Mouse (Mus musculus) testis, adult 2 months (tissue): ENCODE data around the gene Ccdc13. TPM values are rescaled to one million over a fixed set of nuclear protein-coding genes. Genes with fewer than 3 reads are reported as not detected.

ENCODE experiments used
- H3K27ac ChIP-seq: fragments of 200-500 bp; 2 replicates; pipeline ENCODE4 v1.5.1; 2012; ENCODE audit warnings: low read depth, low read length; ENCODE audit not compliant: control insufficient read depth, insufficient read depth
- H3K27me3 ChIP-seq: fragments of 200-500 bp; 2 replicates; pipeline ENCODE4 v1.6.1; 2012; ENCODE audit warnings: mild to moderate bottlenecking, low read length, moderate library complexity; ENCODE audit not compliant: control insufficient read depth, insufficient read depth
- H3K36me3 ChIP-seq: fragments of 200-500 bp; 2 replicates; pipeline ENCODE4 v1.6.1; 2012; ENCODE audit warnings: mild to moderate bottlenecking, low read length; ENCODE audit not compliant: control insufficient read depth, insufficient read depth
- H3K4me1 ChIP-seq: fragments of 200-500 bp; 2 replicates; pipeline ENCODE4 v1.6.1; 2012; ENCODE audit warnings: low read length; ENCODE audit not compliant: control insufficient read depth, insufficient read depth
- H3K4me3 ChIP-seq: fragments of 200-500 bp; 2 replicates; pipeline ENCODE4 v1.5.1; 2012; ENCODE audit warnings: low read depth, mild to moderate bottlenecking, low read length, moderate library complexity, mixed read lengths; ENCODE audit not compliant: control insufficient read depth
- CTCF ChIP-seq: fragments of 200-500 bp; IDR thresholded peaks from 2 replicates; pipeline ENCODE4 v1.5.1; 2012; ENCODE audit warnings: low read depth, mild to moderate bottlenecking, inconsistent platforms, low read length, moderate library complexity; ENCODE audit not compliant: control insufficient read depth, insufficient read depth, insufficient replicate concordance
- POLR2A ChIP-seq: fragments of 200-500 bp; IDR thresholded peaks from 2 replicates; pipeline ENCODE4 v1.6.1; 2012; ENCODE audit warnings: low read depth, mild to moderate bottlenecking, inconsistent platforms, low read length, moderate library complexity; ENCODE audit not compliant: control insufficient read depth
- polyA plus RNA-seq: library from polyadenylated mRNA; depleted of rRNA; stranded (reverse); fragments of >200 nt; gene quantifications from 2 replicates; pipeline ENCODE4 v1.2.3, GENCODE M21; 2012

Ccdc13 gene
- polyA plus RNA-seq, 1 experiment, result 109 TPM

GRCm38 (mm10) chr9:121785261-121785660 lies 54.0 kb downstream of the Ccdc13 start:
- H3K4me1 ChIP-seq, result peaks cover 2% of the 10 kb centered on the region
- TF ChIP-seq POLR2A (no peak), CTCF (no peak)
- H3K27me3 ChIP-seq, result no peaks in the 10 kb centered on the region
- no peak overlapping the region for H3K27ac ChIP-seq
- no peaks in the 10 kb centered on the region for H3K36me3 ChIP-seq
- H3K4me3 ChIP-seq, result no peak overlapping the region

GRCm38 (mm10) chr9:121784801-121785200 lies 54.5 kb downstream of the Ccdc13 start:
- Histone ChIP-seq H3K4me1 (no peaks in the 10 kb centered on the region), H3K36me3 (no peaks in the 10 kb centered on the region), H3K27me3 (no peaks in the 10 kb centered on the region), H3K4me3 (no peak overlapping the region), H3K27ac (no peak overlapping the region)
- TF ChIP-seq CTCF (no peak), POLR2A (no peak)

GRCm38 (mm10) chr9:121778066-121778624 lies 61.1 kb downstream of the Ccdc13 start:
- H3K27ac ChIP-seq, result no peak overlapping the region
- H3K36me3 ChIP-seq, result no peaks in the 10 kb centered on the region
- H3K4me3 ChIP-seq, result peak overlapping the region; percentile 27
- no peaks in the 10 kb centered on the region for H3K27me3 ChIP-seq
- TF ChIP-seq CTCF, result no peak
- no peak for TF ChIP-seq POLR2A
- peaks cover 10% of the 10 kb centered on the region; the same call in 1 of the 2 replicates for H3K4me1 ChIP-seq

- Histone ChIP-seq H3K27ac (no peak within 1 kb of the TSS), H3K27me3 (no peaks in the 10 kb centered on the region), H3K4me3 (peak within 1 kb of the TSS; percentile 27), H3K36me3 (no peaks in the 10 kb centered on the region), H3K4me1 (peaks cover 10% of the 10 kb centered on the region; the same call in 1 of the 2 replicates)
- no peak for TF ChIP-seq POLR2A
- TF ChIP-seq CTCF, result no peak
Observed at GRCm38 (mm10) chr9:121777484-121778065, 61.7 kb downstream of the Ccdc13 start, which contains the start of gene Klhl40. Klhl40 (plus strand) TSS chr9:121777607.

GRCm38 (mm10) chr9:121776511-121776910 lies 62.8 kb downstream of the Ccdc13 start:
- H3K27ac ChIP-seq, result no peak overlapping the region
- H3K4me3 ChIP-seq, result no peak overlapping the region
- no peaks in the 10 kb centered on the region for H3K36me3 ChIP-seq
- H3K27me3 ChIP-seq, result no peaks in the 10 kb centered on the region
- peaks cover 10% of the 10 kb centered on the region; the same call in 1 of the 2 replicates for H3K4me1 ChIP-seq
- TF ChIP-seq POLR2A, result no peak
- no peak for TF ChIP-seq CTCF

GRCm38 (mm10) chr9:121775951-121776350 lies 63.3 kb downstream of the Ccdc13 start:
- Histone ChIP-seq H3K27ac (no peak overlapping the region), H3K27me3 (no peaks in the 10 kb centered on the region), H3K36me3 (no peaks in the 10 kb centered on the region), H3K4me1 (peaks cover 10% of the 10 kb centered on the region; the same call in 1 of the 2 replicates), H3K4me3 (no peak overlapping the region)
- TF ChIP-seq POLR2A (no peak), CTCF (no peak)

GRCm38 (mm10) chr9:121772412-121772811 lies 66.8 kb downstream of the Ccdc13 start:
- no peak overlapping the region for H3K27ac ChIP-seq
- H3K36me3 ChIP-seq, result no peaks in the 10 kb centered on the region
- H3K4me3 ChIP-seq, result no peak overlapping the region
- H3K27me3 ChIP-seq, result no peaks in the 10 kb centered on the region
- peaks cover under 1% of the 10 kb centered on the region; the same call in 1 of the 2 replicates for H3K4me1 ChIP-seq
- no peak for TF ChIP-seq POLR2A
